Mouse (Mus musculus) C2C12 (cell line): ENCODE measurements around the gene Lhx5.

ENCODE experiments used
- CTCF ChIP-seq: IDR thresholded peaks from one replicate; pipeline ENCODE4 v1.5.1; 2011; ENCODE audit not compliant: control insufficient read depth, insufficient read depth, insufficient read length
- MYOG ChIP-seq: IDR thresholded peaks from one replicate; pipeline ENCODE4 v1.6.1; 2011; ENCODE audit not compliant: control insufficient read depth, insufficient read length; ENCODE audit errors: extremely low read depth

DNA sequence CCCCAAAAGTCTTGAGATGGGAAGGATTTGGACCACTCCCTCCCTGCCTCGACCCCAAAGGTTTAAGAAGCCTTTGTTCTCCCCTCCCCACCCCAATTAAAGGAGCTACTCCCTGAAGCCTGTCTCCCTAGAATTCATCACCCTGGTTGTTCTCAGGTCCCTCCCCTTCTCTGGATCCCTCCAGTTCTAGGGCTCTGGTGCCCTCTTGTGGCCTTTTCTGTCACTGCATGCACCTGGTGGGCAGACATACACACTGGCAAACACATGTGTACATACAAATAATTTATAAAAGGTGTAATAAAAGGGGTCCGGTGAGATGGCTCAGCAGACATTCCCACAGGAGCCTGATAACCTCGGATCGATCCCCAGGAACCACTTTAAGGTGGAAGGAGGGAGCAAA, 32.8 kb downstream of the Lhx5 start:
- TF ChIP-seq CTCF (no peak), MYOG (no peak)
